Mouse (Mus musculus) frontal cortex, postnatal 10 days (tissue): ENCODE results near the gene Gm20777.
"Not testable (repeated sequence)": the region's sequence is repeated elsewhere in the genome, so short reads cannot be mapped to it uniquely, and the experiment has no call there.

Experiments
- DNase-seq, 2 experiments: peaks; one replicate each; pipeline ENCODE4 v3.0.0; 2022; ENCODE audit warnings: low spot score in 2 of 2, mixed read lengths in 1 of 2

Gm20777 gene

GRCm38 (mm10) chrY:10752350-10752749, at the start of gene Gm20777:
TSS of gene Gm20777 (minus strand) at chrY:10752450.
- DNase-seq: not testable (repeated sequence)

- DNase-seq: not testable (repeated sequence)
Measured at GRCm38 (mm10) chrY:10709551-10709950, 42.7 kb downstream of the Gm20777 start.

GRCm38 (mm10) chrY:10708761-10709160, 43.5 kb downstream of the Gm20777 start:
- not testable (repeated sequence) for DNase-seq

- not testable (repeated sequence) for DNase-seq
Measured at GRCm38 (mm10) chrY:10708226-10708625, 44.0 kb downstream of the Gm20777 start.

- not testable (repeated sequence) for DNase-seq
Measured at GRCm38 (mm10) chrY:10706686-10707085, 45.6 kb downstream of the Gm20777 start.
